Comparison of ENCODE assay signal across 25 mouse cellular contexts in genomic region chr9:56439699-56440098, GRCm38 (mm10).
"Had no signal": no experiment of that assay in that cellular context is flagged by ENCODE, and none has a peak within 500 bp of the region (broad histone marks: within the 10 kb centered on the region; RNA-seq: fewer than 3 reads in every experiment).

No protein-coding gene starts in this region.

- H3K36me3 ChIP-seq: heart, embryonic 12.5 days; hindbrain, embryonic 10.5 days; hindbrain, embryonic 12.5 days; intestine, embryonic 15.5 days; limb, embryonic 10.5 days; limb, embryonic 12.5 days; liver, embryonic 13.5 days had no signal

- H3K27me3 ChIP-seq: heart, embryonic 12.5 days; hindbrain, embryonic 12.5 days; intestine, embryonic 15.5 days; limb, embryonic 12.5 days; liver, embryonic 13.5 days had no signal

- H3K9me3 ChIP-seq: heart, embryonic 12.5 days; hindbrain, embryonic 10.5 days; hindbrain, embryonic 12.5 days; intestine, embryonic 15.5 days; limb, embryonic 10.5 days; limb, embryonic 12.5 days; liver, embryonic 13.5 days had no signal

- ATAC-seq: forebrain, embryonic 16.5 days; hindbrain, embryonic 16.5 days; inflammation-experienced regulatory T-cells, adult 6 months; intestine, embryonic 15.5 days; intestine, postnatal 0 days had no signal

- H3K27ac ChIP-seq: heart, adult 2 months; hindbrain, embryonic 10.5 days; hindbrain, embryonic 12.5 days; hindbrain, embryonic 14.5 days; intestine, embryonic 15.5 days; left cerebral cortex, adult 2 months; limb, embryonic 10.5 days; limb, embryonic 12.5 days; liver, embryonic 13.5 days had no signal

- H3K4me1 ChIP-seq: hindbrain, embryonic 10.5 days; hindbrain, embryonic 12.5 days; intestine, embryonic 15.5 days; limb, embryonic 10.5 days; limb, embryonic 12.5 days; liver, embryonic 13.5 days had no signal

- DNase-seq: gastrocnemius, postnatal 14 days; heart, adult 2 months; heart, postnatal 10 days; heart, postnatal 4 days; kidney, adult 18-20 months; kidney, adult 8-10 months; kidney, postnatal 10 days; kidney, postnatal 25 days; kidney, postnatal 4 days; layer of hippocampus, adult 9-11 months; liver; liver, embryonic 13.5 days had no signal

- H3K4me2 ChIP-seq: heart, embryonic 12.5 days; hindbrain, embryonic 12.5 days; hindbrain, embryonic 14.5 days; intestine, embryonic 15.5 days; limb, embryonic 12.5 days; liver, embryonic 11.5 days; liver, embryonic 13.5 days had no signal

- H3K4me3 ChIP-seq: heart, adult 2 months; heart, embryonic 12.5 days; hindbrain, embryonic 10.5 days; hindbrain, embryonic 12.5 days; intestine, embryonic 15.5 days; left cerebral cortex, adult 2 months; limb, embryonic 10.5 days; limb, embryonic 12.5 days; liver, embryonic 13.5 days had no signal

- H3K9ac ChIP-seq: heart, embryonic 12.5 days; hindbrain, embryonic 12.5 days; hindbrain, embryonic 14.5 days; intestine, embryonic 15.5 days; limb, embryonic 12.5 days; liver, embryonic 13.5 days had no signal
